Mouse (Mus musculus) brain, adult 2 months (tissue): ENCODE results near the gene Zfyve9.
A peak's percentile ranks its signal among the peaks of the same experiment; 100 is the strongest.

Experiments
- DNase-seq: peaks from one replicate; pipeline ENCODE4 v3.0.0; 2011; ENCODE audit warnings: low read depth, low spot score

Zfyve9 gene

DNA sequence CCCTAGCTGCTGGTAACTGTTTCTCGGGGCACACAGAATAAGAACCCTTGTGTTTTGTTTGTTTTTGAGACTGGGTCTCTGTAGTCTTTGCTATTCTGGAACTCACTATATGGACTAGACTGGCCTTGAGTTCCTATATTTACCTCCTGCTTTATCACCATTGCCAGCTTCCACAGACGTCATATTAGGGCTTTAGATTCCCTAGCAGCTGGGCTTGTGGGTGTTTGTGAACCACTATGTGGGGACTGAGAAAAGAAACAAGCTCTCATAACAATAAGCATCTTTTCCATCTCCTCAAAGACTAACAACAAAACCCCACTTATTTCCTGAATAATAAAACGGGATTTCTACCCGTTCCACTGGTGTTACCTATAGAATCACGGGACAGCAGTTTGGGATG is 169.7 kb downstream of the Zfyve9 start:
- peak; percentile 46 for DNase-seq

GRCm38 (mm10) chr4:108608651-108609050 is 171.9 kb downstream of the Zfyve9 start:
- no peak for DNase-seq

DNA sequence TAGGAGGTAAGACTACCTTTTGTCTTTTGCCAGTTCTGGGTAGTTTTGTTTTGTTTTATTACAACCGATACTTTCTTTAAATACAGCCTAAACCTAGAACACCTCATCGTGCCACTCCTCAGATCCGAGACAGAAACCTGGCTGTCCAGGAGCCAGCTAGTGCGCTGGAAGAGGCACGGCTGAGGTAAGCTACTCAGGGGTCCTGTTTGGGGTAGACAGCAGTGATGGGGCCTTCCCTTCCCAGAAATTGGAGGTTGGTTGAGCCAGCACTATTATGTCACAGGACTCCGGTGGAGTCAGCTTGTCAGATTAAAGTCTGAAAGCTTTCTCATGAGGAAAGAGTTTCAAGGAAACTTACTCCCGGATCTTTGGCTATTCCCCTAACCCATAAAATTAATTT is 178.7 kb downstream of the Zfyve9 start:
- DNase-seq: no peak

GRCm38 (mm10) chr4:108598306-108598705 is 182.3 kb downstream of the Zfyve9 start:
- DNase-seq: no peak

GRCm38 (mm10) chr4:108595785-108596184 is 184.8 kb downstream of the Zfyve9 start:
- no peak for DNase-seq

DNA sequence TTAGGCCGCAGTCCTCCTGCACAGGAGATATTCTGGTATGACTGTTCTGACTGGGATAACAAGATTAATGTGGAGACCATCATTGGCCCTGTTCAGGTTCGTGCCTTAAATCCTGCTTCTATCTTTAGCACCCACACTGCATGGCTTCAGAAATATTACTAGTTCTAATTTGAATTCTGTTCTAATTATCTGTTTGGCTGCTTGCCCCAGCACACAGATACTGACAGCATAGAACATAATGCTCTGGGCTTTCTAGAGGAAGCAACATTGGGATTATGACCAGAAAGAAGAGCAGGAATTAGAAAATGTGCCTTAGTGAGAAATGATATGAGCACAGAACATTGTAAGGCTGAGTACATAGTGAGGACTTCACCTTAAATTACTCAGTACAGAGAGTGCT is 187.2 kb downstream of the Zfyve9 start:
- DNase-seq: peak; percentile 35
